Mouse (Mus musculus) kidney, postnatal 10 days (tissue): ENCODE measurements around the gene Dnah12.
A peak's percentile ranks its signal among the peaks of the same experiment; 100 is the strongest.
"Not testable (repeated sequence)": the region's sequence is repeated elsewhere in the genome, so short reads cannot be mapped to it uniquely, and the experiment has no call there.

Experiments used
- DNase-seq: peaks from one replicate; pipeline ENCODE4 v3.0.0; 2021; ENCODE audit warnings: mixed read lengths

The Dnah12 gene

DNA sequence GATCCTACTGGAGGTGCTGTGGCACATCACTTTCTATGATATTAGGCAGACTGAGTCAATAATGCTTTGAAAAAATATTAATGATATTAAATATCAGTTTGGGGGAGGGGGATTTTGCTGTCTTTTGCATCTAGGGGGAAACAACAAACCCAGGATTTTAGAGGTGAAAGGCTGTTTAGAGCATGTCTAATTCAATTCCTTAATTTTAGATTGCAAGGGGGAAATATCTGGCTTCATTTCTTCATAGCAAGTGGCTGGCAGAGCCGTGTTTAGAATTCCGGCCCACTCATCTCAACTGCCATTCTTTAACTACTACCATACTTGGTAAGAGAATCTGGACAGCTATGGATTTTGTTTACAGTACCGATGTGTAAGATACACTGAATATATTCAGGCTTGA, at the start of gene Dnah12:
Gene Dnah12 (plus strand): TSS at position 301 of the 400 bp plus-strand sequence.
- DNase-seq: no peak

DNA sequence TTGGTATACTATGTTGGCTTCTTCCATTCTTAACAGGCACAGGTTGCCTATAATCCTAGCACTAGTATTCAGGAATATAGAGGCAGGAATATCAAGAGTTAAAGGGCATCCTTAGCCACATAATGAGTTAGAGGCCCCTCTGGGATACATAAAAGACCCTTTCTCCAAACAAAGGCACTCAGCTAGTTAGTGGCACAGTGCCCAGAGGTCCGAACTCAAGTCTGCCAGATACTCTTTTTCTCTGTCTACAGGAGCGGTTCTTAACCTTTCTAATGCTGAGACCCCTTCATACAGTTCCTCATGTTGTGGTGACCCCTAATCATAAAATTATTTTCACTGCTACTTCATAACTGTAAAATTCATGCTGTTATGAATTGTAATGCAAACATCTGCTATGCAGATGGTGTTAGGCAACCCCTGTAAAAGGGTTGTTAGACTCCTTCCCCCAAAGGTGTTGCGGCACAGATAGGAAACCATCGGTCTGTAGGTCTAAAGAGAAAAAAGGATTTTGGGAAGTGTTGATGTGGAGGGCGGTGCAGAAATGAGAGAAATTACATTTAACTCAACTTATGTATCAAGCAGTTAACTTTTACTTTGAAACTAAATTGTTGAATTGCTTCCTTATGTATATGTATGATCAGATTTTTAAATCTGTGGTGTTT, 47.0 kb upstream of the Dnah12 start:
- DNase-seq: peak; percentile 20

DNA sequence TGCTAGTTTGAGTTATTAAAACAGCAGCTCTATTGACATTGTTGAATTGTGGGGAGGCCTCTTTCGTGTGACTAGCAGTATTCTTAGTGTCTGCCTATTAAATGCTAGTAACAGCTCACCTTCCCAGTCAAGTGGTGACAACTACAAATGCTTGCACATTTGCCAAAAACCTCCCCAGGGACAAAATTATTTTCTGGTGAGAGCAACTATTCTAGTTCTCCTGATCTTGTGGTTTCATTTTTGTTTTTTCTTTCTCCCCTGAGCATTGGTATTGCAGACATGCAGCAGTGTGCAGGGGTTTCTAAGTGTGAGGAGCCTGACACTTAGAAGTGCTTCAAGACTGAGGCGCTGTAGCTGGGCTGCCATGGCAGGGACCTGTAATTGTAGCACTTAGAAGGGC, 45.3 kb upstream of the Dnah12 start:
- no peak for DNase-seq

DNA sequence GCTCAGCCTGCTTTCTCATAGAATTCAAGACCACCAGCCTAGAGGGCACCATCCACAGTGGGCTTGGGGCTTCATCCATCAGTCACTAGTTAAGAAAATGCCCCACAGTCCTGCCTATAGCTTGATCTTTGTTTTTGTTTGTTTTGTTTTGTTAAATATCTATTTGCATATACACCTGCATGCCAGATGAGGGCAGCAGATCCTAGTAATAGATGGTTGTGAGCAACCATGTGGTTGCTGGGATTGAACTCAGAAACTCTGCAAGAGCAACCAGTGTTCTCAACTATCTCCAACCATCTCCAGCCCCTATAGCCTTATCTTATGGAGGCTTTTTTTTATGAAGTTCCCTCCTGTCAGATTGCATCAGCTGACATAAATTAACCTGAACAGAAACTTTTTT, 41.2 kb upstream of the Dnah12 start:
- DNase-seq: peak; percentile 19

DNA sequence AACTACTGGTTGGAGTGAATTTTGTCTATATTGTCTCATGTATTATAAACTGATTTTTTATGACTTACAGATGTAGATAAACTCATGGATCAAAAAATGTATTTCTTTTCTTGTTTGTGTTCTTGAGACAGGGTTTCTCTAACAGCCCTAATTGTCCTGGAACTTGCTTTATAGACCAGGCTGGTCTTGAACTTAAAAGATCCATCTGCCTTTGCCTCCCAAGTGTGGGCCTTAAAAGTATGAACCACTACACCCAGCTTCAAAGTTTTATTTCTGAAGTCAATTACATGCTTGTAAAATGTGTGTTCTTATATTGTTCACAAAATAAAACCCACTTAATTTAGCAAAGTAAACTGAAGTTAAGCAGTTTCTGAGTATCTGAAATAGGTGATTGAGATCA, 34.9 kb upstream of the Dnah12 start:
- no peak for DNase-seq

DNA sequence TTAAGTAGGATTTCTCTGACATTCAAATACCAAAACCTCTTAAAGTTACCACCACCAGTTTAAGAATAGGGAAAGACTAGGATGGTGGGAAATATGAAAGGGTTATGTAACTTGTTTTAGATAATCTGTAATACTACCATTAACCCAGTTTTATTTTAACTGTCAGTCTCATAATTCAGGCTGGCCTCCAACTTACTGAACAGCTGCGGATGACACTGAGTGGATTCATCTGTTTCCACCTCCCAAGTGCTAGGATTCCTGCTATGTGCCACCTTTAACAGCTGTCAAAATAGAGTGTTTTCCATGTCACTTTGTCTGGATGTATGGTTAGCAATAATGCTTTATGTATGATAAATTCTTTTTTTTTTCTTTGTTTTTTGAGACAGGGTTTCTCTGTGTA, 32.8 kb upstream of the Dnah12 start:
- DNase-seq: no peak

DNA sequence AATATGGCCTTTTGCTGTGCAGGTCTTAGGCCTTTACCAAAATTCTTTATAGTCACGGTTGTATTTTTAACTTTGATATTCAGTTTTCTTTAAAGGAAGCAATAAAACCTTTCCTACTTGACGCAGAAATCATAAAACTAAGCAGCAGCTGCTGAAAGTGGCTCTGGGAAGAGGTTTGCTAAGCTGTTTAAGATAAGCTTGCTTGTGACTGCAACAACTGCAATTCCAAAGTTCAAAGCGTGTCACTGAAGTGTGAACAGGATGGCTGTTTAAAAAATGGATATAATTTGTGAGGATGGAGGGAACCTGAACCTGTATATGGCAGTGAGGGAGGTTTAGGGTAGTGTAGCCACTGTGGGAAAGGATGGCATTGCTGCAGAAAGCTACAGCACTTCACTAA, 31.1 kb upstream of the Dnah12 start:
- no peak for DNase-seq

DNA sequence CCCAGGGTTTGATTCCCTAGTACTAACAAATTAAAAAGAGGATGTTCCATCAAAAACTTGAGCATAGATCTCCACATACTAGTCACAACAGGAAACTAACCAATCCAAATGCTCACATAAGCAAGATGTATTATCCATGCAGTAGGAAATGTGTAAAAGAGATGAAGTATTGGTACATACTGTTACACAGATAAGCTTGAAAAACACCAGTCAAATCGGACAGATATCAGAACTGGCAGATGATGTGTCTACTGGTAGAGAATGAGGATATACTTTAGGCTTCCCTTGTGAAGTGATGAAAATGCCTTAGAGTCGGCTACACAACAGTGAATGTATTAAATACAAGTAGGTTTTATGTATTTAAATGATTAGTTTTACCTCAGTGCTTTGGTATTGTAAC, 30.6 kb upstream of the Dnah12 start:
- DNase-seq: no peak

DNA sequence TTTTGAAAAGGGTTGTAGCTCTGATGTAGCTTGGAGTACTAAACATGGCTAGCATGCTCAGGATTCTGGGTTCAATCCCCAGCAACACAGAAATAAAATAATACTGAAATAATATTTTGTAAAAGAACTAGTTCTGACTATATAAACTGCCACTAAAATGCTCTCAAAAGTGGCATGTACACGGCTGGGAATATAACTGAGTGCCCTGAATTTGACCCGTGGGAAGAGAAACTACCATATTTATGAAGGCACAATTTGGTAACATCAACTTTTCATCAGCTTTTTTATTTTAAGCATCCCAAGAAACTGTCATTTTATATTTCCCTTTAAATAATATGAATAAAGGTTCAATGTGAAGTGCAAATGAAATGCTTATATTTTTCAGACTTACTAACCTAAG, 29.2 kb upstream of the Dnah12 start:
- DNase-seq: no peak

DNA sequence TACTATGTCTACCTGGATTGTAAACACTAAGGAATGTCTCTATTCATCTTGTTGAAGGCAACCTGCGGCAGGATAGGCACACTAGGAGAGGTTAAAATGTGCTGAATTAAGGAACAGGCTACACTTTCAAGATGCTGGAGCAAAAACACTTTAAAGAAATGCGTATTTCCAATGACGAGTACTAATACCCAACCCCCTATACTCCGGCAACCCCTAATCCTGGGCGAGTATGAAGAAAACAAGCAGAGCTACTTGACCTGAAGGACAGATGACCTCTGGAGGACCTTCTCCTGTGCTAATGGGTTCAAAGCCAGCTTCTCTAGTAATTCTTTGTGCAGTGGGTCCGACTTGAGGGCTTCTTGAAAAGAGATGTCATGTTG, 25.1 kb upstream of the Dnah12 start:
- no peak for DNase-seq

DNA sequence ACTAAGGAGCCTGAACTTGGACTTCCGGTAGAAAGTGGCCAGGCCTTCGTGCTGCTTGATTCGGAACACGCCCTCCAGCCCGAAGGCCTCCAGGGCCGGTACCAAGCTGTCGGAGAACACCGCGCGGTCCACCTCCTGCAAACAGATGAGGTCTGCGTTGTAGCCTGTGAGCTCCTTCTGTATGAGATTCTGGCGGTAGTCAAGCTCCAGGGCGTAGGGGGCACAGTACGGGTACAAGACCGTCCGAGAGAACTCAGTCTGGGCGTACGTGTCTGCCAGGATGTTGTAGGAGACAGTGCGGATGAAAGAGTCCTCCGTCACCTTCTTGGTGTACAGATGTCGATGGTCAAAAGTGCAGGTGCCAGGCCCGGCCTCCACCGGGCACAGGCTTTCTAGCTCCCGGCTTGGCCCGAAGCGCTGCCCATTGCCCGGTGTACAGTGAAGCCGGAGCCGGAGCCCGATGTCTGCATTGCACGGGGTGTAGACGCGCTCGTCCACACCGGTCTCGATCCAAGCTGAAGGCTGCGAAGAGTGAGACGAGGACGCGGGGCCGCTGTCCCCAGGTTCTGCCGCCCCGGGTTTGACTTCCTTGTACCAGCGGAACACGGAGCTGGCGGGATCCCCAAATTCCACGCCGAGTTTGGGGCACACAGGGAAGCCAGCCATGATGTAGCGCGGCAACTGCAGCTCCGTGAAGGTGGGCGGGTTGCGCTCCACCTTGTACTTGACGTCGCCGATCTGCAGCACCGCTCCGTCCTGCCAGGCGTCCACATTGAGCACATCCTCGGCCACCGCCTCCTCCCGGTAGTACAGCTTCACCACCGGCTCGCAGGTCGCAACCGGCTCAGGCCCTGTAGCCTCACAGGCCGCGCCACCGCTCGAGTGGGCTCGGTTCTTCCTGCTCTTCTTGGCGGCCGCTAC, 24.4 kb upstream of the Dnah12 start:
- DNase-seq: peak; percentile 61

DNA sequence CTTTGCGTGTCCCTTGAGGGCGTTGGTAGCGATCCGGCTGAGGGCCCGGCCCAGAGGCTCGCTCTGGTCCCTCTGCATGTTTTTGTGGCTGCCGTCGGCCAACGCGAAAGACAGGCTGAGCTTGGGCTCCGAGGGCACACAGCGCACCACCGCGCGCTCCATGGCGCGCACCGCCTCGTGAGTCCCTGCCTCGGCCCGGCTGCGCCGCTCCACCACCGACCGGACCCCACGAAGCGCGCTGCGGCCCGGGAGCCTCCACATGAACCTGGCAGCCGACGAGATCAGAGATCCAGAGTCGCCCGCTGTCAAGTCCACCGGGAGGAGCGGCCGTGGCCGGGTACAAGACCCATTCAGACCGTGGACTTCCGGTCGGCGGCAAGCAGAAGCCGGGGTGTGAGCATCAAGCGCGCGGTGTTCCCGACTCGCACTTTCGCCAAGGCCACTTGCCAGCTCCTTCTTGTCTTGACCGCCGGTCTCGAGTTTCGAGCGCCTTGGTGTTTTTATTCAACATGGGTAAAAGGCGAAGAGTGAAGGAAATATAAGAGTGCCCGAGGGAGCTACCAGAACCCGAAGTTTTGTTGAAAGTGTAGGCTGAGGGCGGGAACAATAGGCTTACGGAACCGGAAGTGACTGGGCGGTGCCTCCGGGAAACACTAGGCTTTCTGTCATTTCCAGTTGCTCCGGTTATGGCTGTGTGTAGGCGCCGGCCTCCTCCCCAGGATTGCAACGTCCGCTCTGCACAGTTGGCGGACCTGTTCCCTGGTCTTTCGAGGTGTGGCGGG, 23.6 kb upstream of the Dnah12 start, which contains the start of gene Pde12:
Gene Pde12 (minus strand): TSS at position 592 of the 782 bp plus-strand sequence.
- DNase-seq: peak; percentile 91

DNA sequence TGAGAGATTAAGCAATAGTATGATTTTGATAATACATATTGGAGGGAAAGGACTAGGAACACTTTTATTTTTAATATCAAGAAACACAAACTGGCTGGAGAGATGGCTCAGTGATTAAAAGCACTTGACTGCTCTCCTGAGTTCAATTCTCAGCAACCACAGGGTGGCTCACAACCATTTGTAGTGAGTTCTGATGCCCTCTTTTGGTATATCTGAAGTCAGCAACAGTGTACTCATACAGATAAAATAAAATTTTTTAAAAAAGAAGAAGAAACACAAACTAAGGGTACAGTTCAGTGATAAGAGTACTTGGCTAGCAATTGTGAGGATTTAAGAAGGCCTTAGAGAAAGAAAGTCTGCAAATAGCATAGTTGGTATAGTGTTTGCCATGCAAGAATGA, 22.1 kb upstream of the Dnah12 start:
- DNase-seq: no peak

DNA sequence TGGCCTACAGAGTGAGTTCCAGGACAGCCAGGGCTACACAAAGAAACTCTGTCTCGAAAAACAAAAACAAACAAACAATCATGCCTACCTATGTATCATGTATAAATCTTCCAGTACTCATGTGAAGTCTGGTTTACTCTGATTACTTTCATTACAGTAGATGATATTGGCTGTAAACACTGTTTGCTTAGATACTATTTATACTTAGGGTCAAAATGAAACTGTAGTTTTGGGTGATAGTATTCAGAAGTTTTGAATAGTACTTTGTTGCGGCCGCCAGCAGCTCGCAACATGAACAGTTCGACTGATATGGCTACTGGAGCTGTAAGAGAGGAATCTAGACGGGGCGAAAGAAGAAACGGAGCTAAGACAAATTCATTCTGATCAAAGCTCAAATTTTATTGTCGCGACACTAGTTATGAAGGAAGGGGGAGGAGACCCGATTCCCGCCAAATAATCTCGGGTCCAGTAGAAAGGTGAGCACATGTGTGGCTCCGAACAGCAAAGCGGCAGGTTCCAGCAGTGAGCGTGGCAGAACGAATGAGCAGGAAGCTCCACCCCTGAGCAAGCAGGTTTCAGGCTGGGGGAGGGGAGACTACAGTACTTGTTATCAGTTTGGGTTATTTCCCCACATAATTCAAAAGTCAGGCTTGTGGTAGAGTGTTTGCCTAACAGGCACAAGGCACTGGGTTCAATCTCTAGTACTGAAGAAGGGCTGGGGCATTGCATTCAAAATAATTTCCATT, 21.0 kb upstream of the Dnah12 start:
- not testable (repeated sequence) for DNase-seq

DNA sequence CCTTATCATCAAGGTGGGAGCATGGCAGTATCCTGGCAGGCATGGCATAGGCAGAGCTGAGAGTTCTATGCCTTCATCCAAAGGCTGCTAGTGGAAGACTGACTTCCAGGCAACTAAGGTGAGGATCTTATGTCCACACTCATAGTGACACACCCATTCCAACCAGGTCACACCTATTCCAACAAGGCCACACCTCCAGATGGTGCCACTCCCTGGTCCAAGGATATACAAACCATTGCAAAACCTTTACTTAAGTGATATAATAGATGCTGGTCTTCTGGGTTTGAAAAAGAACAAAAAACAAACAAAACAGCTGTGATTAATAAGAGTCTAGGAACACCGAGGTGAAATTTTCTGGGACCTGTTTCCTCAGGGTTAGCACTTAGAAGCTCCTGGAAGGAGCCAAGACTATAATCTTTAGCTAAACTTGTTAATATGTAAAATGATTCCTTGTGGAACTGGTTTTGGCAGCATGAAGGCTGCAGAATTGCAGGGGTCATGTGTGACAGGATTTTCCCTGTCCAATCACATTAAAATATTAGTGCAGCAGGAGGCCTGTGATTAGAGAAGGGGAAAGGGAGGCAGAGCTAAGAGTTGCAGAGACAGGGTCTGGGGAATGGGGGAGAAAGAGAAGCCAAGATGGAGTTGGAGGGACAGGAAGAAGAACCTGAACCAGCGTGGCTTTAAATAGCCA, 18.5 kb upstream of the Dnah12 start:
- DNase-seq: peak; percentile 23

DNA sequence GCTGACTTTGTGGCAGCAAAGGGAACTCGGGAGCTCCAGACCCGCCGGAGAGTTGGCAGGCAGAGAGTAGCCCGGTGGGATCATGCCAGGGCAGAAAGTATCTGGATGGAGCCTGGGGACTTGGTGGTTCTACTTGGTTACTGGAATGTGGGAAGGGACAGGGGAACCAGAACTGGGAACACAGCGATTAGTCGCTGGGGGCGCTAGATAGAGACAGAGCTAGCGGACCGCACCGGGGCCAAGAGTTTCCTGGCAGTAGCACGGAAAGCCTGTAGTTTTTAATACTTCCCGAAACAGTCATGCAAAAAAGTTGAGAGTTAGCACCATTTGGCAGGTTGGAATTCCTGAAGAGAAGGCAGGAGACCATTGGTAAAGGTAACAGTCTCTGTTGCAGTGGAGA, 17.7 kb upstream of the Dnah12 start:
- peak; percentile 73 for DNase-seq

DNA sequence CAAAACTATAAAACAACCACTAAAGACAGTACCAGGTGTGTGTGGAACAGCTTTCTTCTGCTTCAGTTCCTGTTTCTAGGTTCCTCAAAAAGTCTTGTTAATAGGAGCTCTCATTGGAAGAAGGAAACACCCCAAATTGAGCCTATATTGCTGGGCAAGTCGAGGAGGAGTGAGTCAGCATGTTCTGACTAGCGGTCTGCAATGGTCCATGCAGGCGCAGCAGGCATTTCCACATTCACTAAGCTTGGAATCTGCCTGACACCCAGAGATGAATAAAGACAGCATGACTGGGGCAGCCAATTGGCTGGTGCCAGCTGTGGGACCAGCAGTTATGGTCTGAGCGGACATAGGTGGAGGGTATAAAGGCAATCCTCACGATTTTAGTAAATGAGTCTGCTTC, 17.3 kb upstream of the Dnah12 start:
- DNase-seq: no peak

DNA sequence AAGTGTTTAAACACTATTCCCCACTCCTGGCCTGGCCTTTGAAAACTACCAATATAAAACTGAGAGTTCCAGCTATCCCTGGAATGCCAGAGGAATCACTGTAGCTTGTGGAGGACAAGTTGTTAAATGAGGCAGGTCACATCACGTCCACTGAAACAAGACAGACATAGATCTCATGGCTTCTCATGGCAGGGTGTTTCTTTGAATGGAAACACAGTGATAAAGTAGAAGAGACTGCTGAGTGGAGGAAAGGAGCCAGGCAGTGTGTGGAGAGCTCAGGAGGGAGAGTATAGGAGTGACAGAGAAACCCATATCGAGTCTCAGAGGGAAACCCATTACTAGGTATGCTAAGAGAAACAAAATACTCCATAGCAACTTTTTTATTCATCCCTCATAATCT, 2.3 kb upstream of the Dnah12 start:
- DNase-seq: no peak

DNA sequence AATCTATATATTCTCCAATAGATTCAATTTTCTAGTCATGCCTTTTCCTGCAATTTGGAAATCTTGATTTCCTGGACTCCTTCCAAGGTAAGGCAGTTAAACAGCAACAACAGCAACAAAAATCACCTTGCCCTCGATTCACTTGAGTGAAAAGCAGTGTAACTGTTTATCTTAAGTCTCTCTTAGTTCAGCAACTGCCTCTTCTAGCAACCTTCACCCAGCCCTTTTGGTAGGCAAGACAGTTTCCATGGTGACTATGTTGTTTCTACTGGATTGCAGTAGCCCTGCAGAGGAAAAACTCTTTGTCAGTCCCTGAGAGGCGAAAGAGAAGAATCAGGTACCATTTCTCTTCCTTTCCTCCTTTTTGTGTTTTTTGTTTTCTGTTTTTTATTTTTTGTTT, 1.7 kb upstream of the Dnah12 start:
- DNase-seq: peak; percentile 15

DNA sequence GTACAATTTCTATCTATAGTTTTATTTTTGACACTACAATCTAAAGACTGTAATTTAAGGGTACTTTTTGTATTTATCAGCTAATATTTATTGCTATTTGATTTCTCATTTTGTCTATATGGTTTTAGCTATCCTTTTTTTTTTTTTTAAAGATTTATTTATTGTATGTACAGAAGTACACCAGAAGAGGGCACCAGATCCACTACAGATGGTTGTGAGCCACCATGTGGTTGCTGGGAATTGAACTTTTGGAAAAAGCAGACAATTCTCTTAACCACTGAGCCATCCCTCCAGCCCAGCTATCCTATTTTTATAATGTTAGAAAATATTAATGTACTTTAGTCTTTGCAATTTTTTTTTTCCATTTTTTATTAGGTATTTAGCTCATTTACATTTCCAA, 4.8 kb downstream of the Dnah12 start:
- DNase-seq: no peak

DNA sequence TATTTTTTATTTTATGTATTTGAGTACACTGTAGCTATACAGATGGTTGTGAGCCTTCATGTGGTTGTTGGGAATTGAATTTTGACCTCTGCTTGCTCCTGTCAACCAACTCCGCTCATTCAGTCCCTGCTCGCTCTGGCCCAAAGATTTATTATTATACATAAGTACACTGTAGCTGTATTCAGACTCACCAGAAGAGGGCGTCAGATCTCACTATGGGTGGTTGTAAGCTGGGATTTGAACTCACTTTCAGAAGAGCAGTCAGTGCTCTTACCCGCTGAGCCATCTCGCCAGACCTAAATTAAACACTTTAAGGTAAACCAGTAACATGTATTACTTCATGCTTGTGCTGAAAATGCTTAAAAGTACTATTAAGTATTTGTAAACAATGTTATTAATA, 12.2 kb downstream of the Dnah12 start:
- DNase-seq: not testable (repeated sequence)

DNA sequence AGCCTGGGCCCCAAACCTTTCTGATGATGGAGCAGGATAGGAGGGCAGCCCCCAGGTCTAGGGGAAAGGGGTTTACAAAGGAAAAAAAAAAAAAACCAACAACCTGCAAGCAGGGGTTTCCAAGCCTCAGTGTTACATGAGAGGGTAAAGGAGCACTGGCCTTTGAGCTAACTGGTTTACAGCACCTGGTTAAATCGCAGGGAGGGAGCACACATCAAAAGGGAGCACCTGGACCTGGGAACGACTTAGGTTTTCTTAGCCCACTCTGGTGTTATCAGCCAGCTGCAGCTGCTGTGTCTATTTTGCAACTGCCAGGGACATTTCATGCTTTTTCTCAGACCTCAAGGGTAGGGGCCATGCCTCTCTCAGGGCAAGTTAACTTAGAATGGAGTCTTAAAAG, 26.6 kb downstream of the Dnah12 start:
- DNase-seq: not testable (repeated sequence)
